Comparison of ENCODE assay signal across 8 mouse cellular contexts in genomic region chr10:121310511-121311221, GRCm38 (mm10). TPM values are rescaled to one million over a fixed set of nuclear protein-coding genes. Genes with fewer than 3 reads are reported as not detected.
A peak's percentile ranks its signal among the peaks of the same experiment; 100 is the strongest.
DNase-seq lines count a peak whose midpoint lies in the region; ATAC-seq and TF ChIP-seq lines count a peak whose summit lies in the region.

No protein-coding gene starts in this region.

- H3K27ac ChIP-seq in forebrain, postnatal 0 days (ENCODE audit: low read depth, low read length), result peak overlapping the region; percentile 92
- peak overlapping the region; percentile 85 for H3K27ac ChIP-seq in hindbrain, embryonic 11.5 days (ENCODE audit: low read depth, low read length)
- H3K27ac ChIP-seq in lung, embryonic 15.5 days, result 0 out of 2 replicates have a peak overlapping the region, but pooled peaks have one; percentile 16

- DNase-seq in MN1 (ENCODE audit: low spot score), result peak; percentile 34
- DNase-seq in cerebellum, adult 18-20 months, result peak; percentile 84 to 89
- DNase-seq in forebrain, postnatal 0 days, result peak; percentile 88
- peak; percentile 83 for DNase-seq in hindbrain, embryonic 11.5 days (ENCODE audit: low spot score)
- DNase-seq in layer of hippocampus, adult 9-11 months, result peak; percentile 68
- peak; percentile 31 for DNase-seq in ovary, adult 18-20 months (ENCODE audit: low spot score)
- DNase-seq in thymus, postnatal 25 days, result peak; percentile 50

- TF ChIP-seq CTCF in forebrain, postnatal 0 days (IDR thresholded peaks at IDR 0.05; ENCODE audit: low read depth), result peak; percentile 33

- peak; percentile 96 for ATAC-seq in forebrain, postnatal 0 days
- ATAC-seq in hindbrain, embryonic 11.5 days (ENCODE audit: low FRiP score), result peak; percentile 90
- ATAC-seq in lung, embryonic 15.5 days (ENCODE audit: borderline replicate concordance, extremely low read depth, low FRiP score, low TSS enrichment), result peak; percentile 81

- peak overlapping the region; percentile 87 for H3K9ac ChIP-seq in forebrain, postnatal 0 days
- peak overlapping the region; percentile 76 for H3K9ac ChIP-seq in hindbrain, embryonic 11.5 days (ENCODE audit: low read depth, low read length)
- peak overlapping the region; percentile 42 for H3K9ac ChIP-seq in lung, embryonic 15.5 days

- WGBS in forebrain, postnatal 0 days, result 3% methylated on average over 76 of the region's 77 CpGs
- under 1% methylated on average over 69 of the region's 77 CpGs for WGBS in hindbrain, embryonic 11.5 days
- WGBS in lung, embryonic 15.5 days, result under 1% methylated on average over 77 of the region's 77 CpGs

- no peaks in the 10 kb centered on the region for H3K27me3 ChIP-seq in forebrain, postnatal 0 days (ENCODE audit: insufficient read depth, low read length)
- H3K27me3 ChIP-seq in hindbrain, embryonic 11.5 days (ENCODE audit: control insufficient read depth, insufficient read depth, low read length), result peaks cover 8% of the 10 kb centered on the region; the same call in 1 of the 2 replicates
- H3K27me3 ChIP-seq in lung, embryonic 15.5 days, result peaks cover 36% of the 10 kb centered on the region

- peak overlapping the region; percentile 82 for H3K4me3 ChIP-seq in forebrain, postnatal 0 days (ENCODE audit: low read depth, low read length)
- H3K4me3 ChIP-seq in hindbrain, embryonic 11.5 days (ENCODE audit: low read depth, low read length), result peak overlapping the region; percentile 73
- peak overlapping the region; percentile 64 for H3K4me3 ChIP-seq in lung, embryonic 15.5 days

- peak overlapping the region; percentile 89 for H3K4me2 ChIP-seq in forebrain, postnatal 0 days (ENCODE audit: low read depth)
- peak overlapping the region; percentile 99 for H3K4me2 ChIP-seq in hindbrain, embryonic 11.5 days (replicated peaks; ENCODE audit: low read depth, low read length)
- peak overlapping the region; percentile 99 for H3K4me2 ChIP-seq in lung, embryonic 15.5 days

- no peaks in the 10 kb centered on the region for H3K4me1 ChIP-seq in forebrain, postnatal 0 days (ENCODE audit: insufficient read depth)
- peaks cover 5% of the 10 kb centered on the region; the same call in 1 of the 2 replicates for H3K4me1 ChIP-seq in hindbrain, embryonic 11.5 days (replicated peaks; ENCODE audit: control insufficient read depth, insufficient read depth, low read length)
- H3K4me1 ChIP-seq in lung, embryonic 15.5 days, result peaks cover 18% of the 10 kb centered on the region

- no peaks in the 10 kb centered on the region for H3K36me3 ChIP-seq in forebrain, postnatal 0 days (ENCODE audit: insufficient read depth)
- no peaks in the 10 kb centered on the region for H3K36me3 ChIP-seq in hindbrain, embryonic 11.5 days (ENCODE audit: control insufficient read depth, insufficient read depth, low read length)
- H3K36me3 ChIP-seq in lung, embryonic 15.5 days, result no peaks in the 10 kb centered on the region

- no peaks in the 10 kb centered on the region for H3K9me3 ChIP-seq in forebrain, postnatal 0 days (ENCODE audit: low read length)
- H3K9me3 ChIP-seq in hindbrain, embryonic 11.5 days (ENCODE audit: control insufficient read depth, low read length), result no peaks in the 10 kb centered on the region
- H3K9me3 ChIP-seq in lung, embryonic 15.5 days, result no peaks in the 10 kb centered on the region

RNA-seq across cellular contexts. Expression of gene Tbc1d30, which starts 40.4 kb away (rescaled TPM):
- total RNA-seq in forebrain, postnatal 0 days (2014; rRNA removed), result 34.7 and 36.0 TPM in 2 replicates
- 5.6 and 7.5 TPM in 2 replicates for polyA plus RNA-seq in forebrain, postnatal 0 days (2015; fragmentation: Nextera tagmentation; extraction: Ambion mirVana)
- polyA plus RNA-seq in hindbrain, embryonic 11.5 days (2014; fragmentation: Nextera tagmentation; extraction: Ambion mirVana), result 4.7 and 6.1 TPM in 2 replicates
- 2.8 and 3.5 TPM in 2 replicates for polyA plus RNA-seq in lung, embryonic 15.5 days (2015; fragmentation: Nextera tagmentation; extraction: Ambion mirVana)

RNA-seq across cellular contexts. Expression of gene Gns, which starts 54.2 kb away (rescaled TPM):
- total RNA-seq in forebrain, postnatal 0 days (2014; rRNA removed), result 44.7 and 67.8 TPM in 2 replicates
- 31.4 and 40.4 TPM in 2 replicates for polyA plus RNA-seq in forebrain, postnatal 0 days (2015; fragmentation: Nextera tagmentation; extraction: Ambion mirVana)
- polyA plus RNA-seq in hindbrain, embryonic 11.5 days (2014; fragmentation: Nextera tagmentation; extraction: Ambion mirVana), result 38.8 and 41.2 TPM in 2 replicates
- 35.5 and 36.4 TPM in 2 replicates for polyA plus RNA-seq in lung, embryonic 15.5 days (2015; fragmentation: Nextera tagmentation; extraction: Ambion mirVana)

Comparison
In these comparisons a context has a peak if more than half of its experiments do, and no peak if none do; other contexts are left out.
1. Peak in every context shown above with its lines: DNase-seq, ATAC-seq, H3K4me3 ChIP-seq and H3K27ac ChIP-seq.
2. DNase-seq: peak in every context shown above with its lines; median percentile 88 in forebrain, postnatal 0 days; 86 in cerebellum, adult 18-20 months; 83 in hindbrain, embryonic 11.5 days; 68 in layer of hippocampus, adult 9-11 months; 50 in thymus, postnatal 25 days; 34 in MN1; 31 in ovary, adult 18-20 months.
3. H3K27ac ChIP-seq: peak in every context shown above with its lines; median percentile 92 in forebrain, postnatal 0 days; 85 in hindbrain, embryonic 11.5 days; 16 in lung, embryonic 15.5 days.